Mouse (Mus musculus) layer of hippocampus, adult 2 months (tissue): ENCODE data around the gene Kctd18. TPM values are rescaled to one million over a fixed set of nuclear protein-coding genes. Genes with fewer than 3 reads are reported as not detected.
"Not testable (repeated sequence)": the region's sequence is repeated elsewhere in the genome, so short reads cannot be mapped to it uniquely, and the experiment has no call there.

Experiments used
- DNase-seq, 2 experiments: peaks; one replicate each; pipeline ENCODE4 v3.0.0; 2022; ENCODE audit warnings: low spot score in 2 of 2
- H3K27ac ChIP-seq: fragments of 200-600 bp; 2 replicates; pipeline ENCODE4 v1.8.1; 2022
- H3K4me3 ChIP-seq: fragments of 200-600 bp; 2 replicates; pipeline ENCODE4 v1.8.1; 2022; ENCODE audit warnings: mild to moderate bottlenecking
- CTCF ChIP-seq: fragments of 200-600 bp; conservative IDR thresholded peaks from 2 replicates; pipeline ENCODE4 v1.8.1; 2022; ENCODE audit warnings: antibody characterized with exemption, mild to moderate bottlenecking, moderate library complexity
- total RNA-seq, 2 experiments: library from RNA; stranded (reverse); gene quantifications; 2 replicates each; pipeline ENCODE4 v1.2.3; 2021

The Kctd18 gene
- total RNA-seq, 2 experiments from 2014 or later, result 21.8 to 23.9 TPM

GRCm38 (mm10) chr1:58031160-58031769 is 12.5 kb upstream of the Kctd18 start:
- Histone ChIP-seq H3K27ac (peak overlapping the region; percentile 87), H3K4me3 (peak overlapping the region; percentile 31; the same call in 1 of the 2 replicates)
- TF ChIP-seq CTCF, result peak; percentile 83
- peak in 1 of 2 experiments; percentile 46 for DNase-seq

DNA sequence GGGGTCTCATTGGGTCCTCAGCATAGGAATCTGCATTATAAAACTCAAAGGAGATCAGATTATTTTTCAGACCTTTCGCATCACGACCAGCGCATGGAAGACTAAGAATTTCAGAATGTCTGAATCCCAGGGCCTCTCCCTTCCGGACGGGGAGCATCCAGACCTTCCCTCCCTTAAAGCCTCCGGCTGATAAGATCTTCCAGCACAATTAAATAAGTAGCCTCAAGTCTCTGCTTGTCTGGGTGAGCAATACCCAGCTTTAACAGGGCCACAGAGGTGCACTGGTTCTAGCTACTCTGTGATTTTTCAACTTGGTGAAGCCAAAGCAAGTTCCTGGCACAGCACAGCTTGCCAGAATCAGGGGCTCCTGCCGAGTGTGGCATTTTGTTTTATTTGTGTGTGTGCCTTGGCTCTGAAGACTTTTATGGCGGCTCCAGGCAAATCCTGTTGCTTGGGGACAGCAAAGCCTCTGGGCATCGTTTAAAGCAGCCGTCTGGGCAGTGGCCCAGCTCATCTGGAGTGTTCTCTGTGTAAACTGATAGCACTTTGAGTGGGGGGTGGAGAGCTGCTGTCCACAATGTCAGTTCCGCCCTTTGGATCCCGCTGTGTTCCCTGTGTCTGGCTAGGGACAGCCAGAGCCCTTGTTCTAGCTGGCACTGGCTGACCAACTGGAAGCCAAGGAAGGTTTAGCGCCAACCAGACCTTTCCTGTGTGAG is 11.6 kb upstream of the Kctd18 start:
- peak overlapping the region; percentile 87 for H3K27ac ChIP-seq
- H3K4me3 ChIP-seq, result peak overlapping the region; percentile 50
- no peak for TF ChIP-seq CTCF
- DNase-seq, result peak; percentile 21 to 36

DNA sequence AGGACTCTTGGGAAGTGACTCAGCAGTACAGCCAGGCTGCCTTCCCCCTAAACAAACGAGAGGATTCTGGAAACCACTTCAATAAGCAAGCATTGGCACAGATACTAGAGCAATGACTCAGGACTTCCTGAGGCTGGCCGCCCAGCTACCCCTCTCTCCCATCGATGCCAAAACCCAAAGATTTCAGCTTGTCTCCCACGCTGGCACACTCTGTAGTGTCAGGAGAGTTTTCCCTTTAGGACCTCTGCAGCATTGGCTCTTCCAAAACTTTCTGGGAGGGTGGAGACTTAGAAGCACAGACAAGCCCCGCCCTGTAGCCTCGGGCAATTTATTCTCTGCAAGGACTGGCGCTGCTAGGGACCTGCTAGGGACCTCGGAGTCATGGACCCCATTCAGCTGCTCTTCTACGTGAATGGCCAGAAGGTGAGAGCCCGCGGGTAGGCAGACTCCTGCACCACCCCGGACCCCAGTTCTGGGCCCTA is 10.9 kb upstream of the Kctd18 start, which contains the start of gene Aox1:
Gene Aox1 (plus strand): TSS at position 296 of the 482 bp plus-strand sequence.
- DNase-seq, result peak; percentile 12 to 29
- TF ChIP-seq CTCF, result no peak
- H3K4me3 ChIP-seq, result peak within 1 kb of the TSS; percentile 50
- peak within 1 kb of the TSS; percentile 87 for H3K27ac ChIP-seq

- Histone ChIP-seq H3K27ac (no peak overlapping the region), H3K4me3 (no peak overlapping the region)
- DNase-seq, result no peak
- TF ChIP-seq CTCF, result no peak
Measured at GRCm38 (mm10) chr1:58027707-58028106, 9.0 kb upstream of the Kctd18 start.

DNA sequence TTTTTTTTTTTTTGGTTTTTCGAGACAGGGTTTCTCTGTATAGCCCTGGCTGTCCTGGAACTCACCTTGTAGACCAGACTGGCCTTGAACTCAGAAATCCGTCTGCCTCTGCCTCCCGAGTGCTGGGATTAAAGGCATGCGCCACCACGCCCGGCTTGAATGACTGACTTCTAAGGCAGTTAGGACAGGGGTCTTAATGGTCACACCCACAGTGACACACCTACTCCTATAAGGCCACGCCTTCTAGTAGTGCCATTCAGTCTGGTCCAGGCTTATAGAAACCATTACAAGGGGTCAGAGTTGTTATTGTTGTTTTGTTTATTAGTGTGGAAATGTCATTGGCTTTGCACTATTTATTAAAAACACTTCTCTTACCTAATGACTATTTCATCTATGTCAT is 12.4 kb downstream of the Kctd18 start:
- H3K27ac ChIP-seq, DNase-seq, H3K4me3 ChIP-seq: not testable (repeated sequence)

DNA sequence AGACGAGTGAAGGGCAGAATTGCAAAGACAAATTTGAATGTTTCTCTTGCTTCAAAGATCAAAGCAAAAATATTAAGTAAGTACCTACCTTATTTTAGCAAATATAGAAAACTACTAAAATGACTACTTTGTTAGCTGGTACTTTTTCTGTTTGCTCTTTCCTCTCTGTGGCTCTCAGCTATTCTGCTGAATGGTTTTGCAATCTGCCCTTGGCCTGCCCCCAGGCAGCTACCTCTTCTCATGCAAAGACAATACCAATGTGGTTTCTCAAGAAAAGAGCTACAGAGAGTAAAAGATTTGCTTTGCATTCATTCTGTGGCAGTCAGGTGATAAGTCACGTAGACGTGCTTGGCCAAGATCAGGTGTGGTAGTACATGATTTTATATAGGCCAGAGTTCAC is 20.6 kb downstream of the Kctd18 start:
- Histone ChIP-seq H3K27ac (no peak overlapping the region), H3K4me3 (no peak overlapping the region)
- TF ChIP-seq CTCF, result no peak
- DNase-seq, result no peak

DNA sequence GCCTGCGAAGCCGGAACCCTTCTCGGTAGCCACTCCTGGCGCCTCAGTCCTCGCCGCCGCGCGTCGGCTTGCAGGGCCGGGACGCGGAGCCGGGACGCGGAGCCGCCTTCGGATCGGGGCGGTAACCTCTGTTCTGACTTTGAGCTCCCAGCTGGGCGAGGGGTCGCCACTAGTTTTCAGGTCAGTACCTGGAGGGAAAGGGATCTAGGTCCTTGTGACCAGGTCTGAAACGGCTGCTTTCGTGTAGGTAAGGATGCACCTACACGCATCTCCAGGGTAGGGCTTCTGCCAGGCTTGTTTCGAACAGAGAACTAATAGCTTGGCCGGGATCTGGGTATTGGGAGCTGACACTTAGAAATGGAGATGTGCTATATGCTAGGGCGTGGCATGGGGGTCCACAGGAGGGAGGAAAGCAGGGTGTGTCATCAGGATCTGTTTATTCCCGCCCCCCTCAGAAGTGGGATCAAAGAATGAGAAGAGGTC is 22.6 kb downstream of the Kctd18 start:
- DNase-seq, result no peak
- TF ChIP-seq CTCF, result no peak
- H3K27ac ChIP-seq, result no peak overlapping the region
- peak overlapping the region; percentile 89 for H3K4me3 ChIP-seq

DNA sequence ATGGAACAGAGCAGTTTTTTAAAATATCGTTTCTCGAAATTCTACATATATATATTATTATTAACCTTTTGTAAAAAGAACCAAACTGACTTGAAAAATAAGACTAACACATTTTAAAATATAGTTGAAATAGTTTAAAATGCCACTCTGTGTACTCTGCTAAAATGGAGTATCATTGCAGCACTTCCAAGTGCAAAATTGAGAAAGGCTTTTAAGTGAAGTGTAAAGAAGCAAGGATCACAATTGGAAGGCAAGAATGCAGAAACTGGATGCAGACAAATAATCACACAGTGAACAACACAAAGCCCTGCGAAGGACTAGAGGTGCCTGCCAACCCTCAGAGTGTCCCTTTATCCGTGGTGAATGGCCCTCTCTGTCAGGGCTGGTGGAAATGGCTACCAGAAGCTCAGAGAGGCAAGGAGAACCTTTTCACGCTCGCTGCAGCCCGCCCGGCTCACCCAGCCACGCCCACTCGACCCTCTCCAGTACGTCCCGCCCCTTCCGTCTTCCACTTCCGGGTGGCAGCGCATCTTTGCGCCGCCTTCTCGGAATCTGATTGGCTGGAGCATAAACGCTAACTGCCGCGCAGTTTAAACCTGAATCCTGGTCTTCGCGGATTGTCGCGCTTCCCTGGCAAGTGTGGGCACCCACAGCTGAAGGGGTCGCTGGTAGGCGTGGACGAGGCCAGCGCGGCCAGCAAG is 23.2 kb downstream of the Kctd18 start, which contains the start of gene Sgo2a:
Gene Sgo2a (plus strand): TSS at position 540 of the 701 bp plus-strand sequence.
- Histone ChIP-seq H3K27ac (peak within 1 kb of the TSS; percentile 90), H3K4me3 (peak within 1 kb of the TSS; percentile 89)
- peak; percentile 90 to 91 for DNase-seq
- TF ChIP-seq CTCF, result 0 out of 2 replicates have a peak, but pooled peaks have one; percentile 12

DNA sequence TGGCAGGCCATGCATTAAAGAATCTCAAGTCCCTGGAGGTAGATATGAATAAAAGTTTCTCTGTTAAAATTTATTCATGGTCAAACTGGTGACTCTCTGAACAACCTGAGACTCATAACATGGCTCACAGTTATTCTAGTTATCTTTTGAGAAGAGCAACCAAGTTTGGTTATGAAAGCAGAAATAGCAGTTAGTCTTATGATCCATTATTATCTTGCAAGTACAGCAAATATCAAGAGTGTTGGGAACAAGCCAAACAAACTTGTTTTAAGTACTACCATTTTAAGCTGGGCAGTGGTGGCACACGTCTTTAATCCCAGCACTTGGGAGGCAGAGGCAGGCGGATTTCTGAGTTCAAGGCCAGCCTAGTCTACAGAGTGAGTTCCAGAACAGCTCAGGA is 27.5 kb downstream of the Kctd18 start:
- no peak for DNase-seq
- no peak for TF ChIP-seq CTCF
- H3K27ac ChIP-seq, result no peak overlapping the region

GRCm38 (mm10) chr1:57989052-57989600 is 29.6 kb downstream of the Kctd18 start:
- no peak for TF ChIP-seq CTCF
- no peak for DNase-seq
- Histone ChIP-seq H3K4me3 (no peak overlapping the region), H3K27ac (no peak overlapping the region)

More for the DNA sequence above, 27.5 kb downstream of the Kctd18 start:
- H3K4me3 ChIP-seq, result no peak overlapping the region

DNA sequence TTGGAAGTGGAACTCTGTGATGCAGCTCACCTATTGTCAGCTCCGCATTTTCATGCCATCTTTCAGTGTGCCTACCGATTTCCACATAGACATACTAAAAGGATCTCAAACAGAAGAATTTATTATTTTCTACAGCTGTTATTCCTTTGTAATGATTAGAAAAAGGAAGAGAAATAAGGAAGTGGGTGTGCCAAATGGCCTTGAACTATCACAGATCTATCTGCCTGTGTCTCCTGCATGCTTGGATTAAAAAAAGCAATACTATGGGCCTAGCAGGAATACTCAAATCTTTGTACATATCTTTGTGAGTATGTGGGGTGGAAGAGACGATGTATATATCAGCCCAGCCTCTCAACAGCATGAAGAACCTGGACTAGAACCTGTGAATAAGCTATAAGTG is 41.9 kb downstream of the Kctd18 start:
- TF ChIP-seq CTCF, result no peak
- no peak overlapping the region for H3K4me3 ChIP-seq
- no peak for DNase-seq
- no peak overlapping the region for H3K27ac ChIP-seq

GRCm38 (mm10) chr1:57971588-57971987 is 47.2 kb downstream of the Kctd18 start:
- TF ChIP-seq CTCF, result no peak
- no peak for DNase-seq
- H3K27ac ChIP-seq, result no peak overlapping the region
- H3K4me3 ChIP-seq, result no peak overlapping the region
